9 mouse cellular contexts compared by ENCODE assay signal in the genomic region with DNA sequence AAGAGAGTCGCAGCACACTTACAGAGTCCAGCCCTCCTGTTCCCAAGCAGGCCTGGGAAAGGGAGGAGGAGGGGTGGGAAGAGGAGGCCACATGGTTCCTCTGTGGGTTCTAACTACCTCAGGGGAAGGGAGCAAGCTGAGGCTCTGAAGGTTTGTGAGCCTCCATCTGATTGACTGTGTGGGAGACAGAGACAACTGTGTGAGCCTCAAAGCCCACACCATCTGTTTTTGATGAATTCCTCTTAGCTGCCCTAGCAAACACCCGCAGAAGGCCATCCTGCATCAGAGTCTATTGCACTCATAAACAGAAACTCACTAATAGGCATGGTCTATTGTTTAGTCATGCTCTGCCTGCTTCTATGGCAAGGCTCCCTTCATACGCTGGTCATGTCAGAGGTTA.
DNase-seq lines count a peak whose midpoint lies in the region; ATAC-seq lines count a peak whose summit lies in the region.
"Had no signal": no experiment of that assay in that cellular context is flagged by ENCODE, and none has a peak within 500 bp of the region (broad histone marks: within the 10 kb centered on the region; RNA-seq: fewer than 3 reads in every experiment).

No protein-coding gene starts in this region.

- no peak overlapping the region for H3K4me2 ChIP-seq in midbrain, embryonic 16.5 days (ENCODE audit: low read length)
- H3K4me2 ChIP-seq in embryonic facial prominence, embryonic 12.5 days (replicated peaks): no peak overlapping the region
- no peak overlapping the region for H3K4me2 ChIP-seq in neural tube, embryonic 12.5 days (replicated peaks)

- no peak for ATAC-seq in midbrain, embryonic 16.5 days
- ATAC-seq in embryonic facial prominence, embryonic 12.5 days (ENCODE audit: insufficient number of reproducible peaks, insufficient read depth, low FRiP score, low TSS enrichment): peak; percentile 87
- peak; percentile 77 for ATAC-seq in neural tube, embryonic 12.5 days (ENCODE audit: low FRiP score, low read depth)

- WGBS in midbrain, embryonic 10.5 days: 77% methylated on average over 3 of the region's 3 CpGs
- 52% methylated on average over 3 of the region's 3 CpGs for WGBS in midbrain, embryonic 16.5 days
- 46% methylated on average over 3 of the region's 3 CpGs for WGBS in embryonic facial prominence, embryonic 12.5 days
- 24% methylated on average over 3 of the region's 3 CpGs for WGBS in neural tube, embryonic 12.5 days

- H3K4me1 ChIP-seq in midbrain, embryonic 10.5 days: peaks cover 8% of the 10 kb centered on the region; the same call in 1 of the 2 replicates
- H3K4me1 ChIP-seq in midbrain, embryonic 16.5 days (ENCODE audit: control insufficient read depth, insufficient read depth, low read length): no peaks in the 10 kb centered on the region
- peaks cover 3% of the 10 kb centered on the region; the same call in 1 of the 2 replicates for H3K4me1 ChIP-seq in embryonic facial prominence, embryonic 12.5 days
- H3K4me1 ChIP-seq in neural tube, embryonic 12.5 days: no peaks in the 10 kb centered on the region

- no peak overlapping the region for H3K4me3 ChIP-seq in midbrain, embryonic 10.5 days
- H3K4me3 ChIP-seq in midbrain, embryonic 16.5 days (ENCODE audit: low read depth, low read length): no peak overlapping the region
- no peak overlapping the region for H3K4me3 ChIP-seq in embryonic facial prominence, embryonic 12.5 days
- H3K4me3 ChIP-seq in neural tube, embryonic 12.5 days: no peak overlapping the region
- H3K4me3 ChIP-seq: myocyte had no signal

- H3K27ac ChIP-seq in midbrain, embryonic 10.5 days (replicated peaks): peak overlapping the region; percentile 39
- no peak overlapping the region for H3K27ac ChIP-seq in midbrain, embryonic 16.5 days (ENCODE audit: low read length)
- H3K27ac ChIP-seq in embryonic facial prominence, embryonic 12.5 days: no peak overlapping the region
- no peak overlapping the region for H3K27ac ChIP-seq in neural tube, embryonic 12.5 days

- no peaks in the 10 kb centered on the region for H3K27me3 ChIP-seq in midbrain, embryonic 10.5 days (ENCODE audit: low read depth, poor library complexity, severe bottlenecking)
- H3K27me3 ChIP-seq in midbrain, embryonic 16.5 days (ENCODE audit: control insufficient read depth, insufficient read depth, low read depth, low read length): no peaks in the 10 kb centered on the region
- H3K27me3 ChIP-seq in embryonic facial prominence, embryonic 12.5 days: no peaks in the 10 kb centered on the region
- H3K27me3 ChIP-seq in neural tube, embryonic 12.5 days (replicated peaks): no peaks in the 10 kb centered on the region

- H3K9ac ChIP-seq in midbrain, embryonic 16.5 days (ENCODE audit: low read depth, low read length): no peak overlapping the region
- no peak overlapping the region for H3K9ac ChIP-seq in embryonic facial prominence, embryonic 12.5 days
- no peak overlapping the region for H3K9ac ChIP-seq in neural tube, embryonic 12.5 days

- no peaks in the 10 kb centered on the region for H3K9me3 ChIP-seq in midbrain, embryonic 10.5 days (replicated peaks)
- H3K9me3 ChIP-seq in midbrain, embryonic 16.5 days (replicated peaks; ENCODE audit: control insufficient read depth, low read length, poor library complexity, severe bottlenecking): no peaks in the 10 kb centered on the region
- H3K9me3 ChIP-seq in embryonic facial prominence, embryonic 12.5 days: no peaks in the 10 kb centered on the region
- H3K9me3 ChIP-seq in neural tube, embryonic 12.5 days: no peaks in the 10 kb centered on the region

- DNase-seq in midbrain, embryonic 10.5 days (ENCODE audit: low spot score): no peak
- peak; percentile 17 to 36 for DNase-seq in layer of hippocampus, postnatal 14 days (ENCODE audit: low spot score in 2 of 2)
- DNase-seq in adrenal gland, adult 2 months: no peak
- no peak for DNase-seq in lung, postnatal 14 days
- DNase-seq: lung, adult 2 months had no signal

- no peaks in the 10 kb centered on the region for H3K36me3 ChIP-seq in midbrain, embryonic 10.5 days
- no peaks in the 10 kb centered on the region for H3K36me3 ChIP-seq in midbrain, embryonic 16.5 days (ENCODE audit: control insufficient read depth, insufficient read depth, low read length)
- no peaks in the 10 kb centered on the region for H3K36me3 ChIP-seq in embryonic facial prominence, embryonic 12.5 days
- H3K36me3 ChIP-seq in neural tube, embryonic 12.5 days: no peaks in the 10 kb centered on the region

Comparison
In these comparisons a context has a peak if more than half of its experiments do, and no peak if none do; other contexts are left out.
1. DNase-seq: peak in layer of hippocampus, postnatal 14 days (2 of 2); none in midbrain, embryonic 10.5 days (single experiment), adrenal gland, adult 2 months (single experiment) and lung, postnatal 14 days (single experiment).